Mouse (Mus musculus) frontal cortex, postnatal 25 days (tissue): ENCODE data around the gene Egfl8.

Source experiments
- DNase-seq, 2 experiments: peaks; one replicate each; pipeline ENCODE4 v3.0.0; 2022; ENCODE audit warnings: low spot score in 2 of 2

Gene Egfl8

DNA sequence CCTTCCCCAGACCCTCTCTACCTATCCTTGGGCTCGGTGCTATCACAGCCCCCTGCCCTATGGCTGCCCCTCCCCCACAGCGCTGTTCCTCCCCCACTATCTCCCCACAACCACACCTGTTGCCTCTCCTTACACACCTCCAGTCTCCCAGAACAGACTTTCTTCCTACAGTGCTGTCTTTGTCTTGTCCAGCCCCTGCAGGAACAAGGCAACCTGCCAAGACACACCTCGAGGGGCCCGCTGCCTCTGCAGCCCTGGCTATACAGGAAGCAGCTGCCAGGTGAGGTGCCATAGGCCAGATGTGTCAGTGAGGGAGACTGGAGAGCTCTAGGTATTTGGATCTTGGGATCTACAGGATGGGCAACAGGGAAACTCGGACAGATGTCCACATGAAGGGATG is 39.2 kb downstream of the Egfl8 start:
- no peak for DNase-seq

- no peak for DNase-seq
Measured at GRCm38 (mm10) chr17:34572361-34572760, 43.4 kb downstream of the Egfl8 start.

DNA sequence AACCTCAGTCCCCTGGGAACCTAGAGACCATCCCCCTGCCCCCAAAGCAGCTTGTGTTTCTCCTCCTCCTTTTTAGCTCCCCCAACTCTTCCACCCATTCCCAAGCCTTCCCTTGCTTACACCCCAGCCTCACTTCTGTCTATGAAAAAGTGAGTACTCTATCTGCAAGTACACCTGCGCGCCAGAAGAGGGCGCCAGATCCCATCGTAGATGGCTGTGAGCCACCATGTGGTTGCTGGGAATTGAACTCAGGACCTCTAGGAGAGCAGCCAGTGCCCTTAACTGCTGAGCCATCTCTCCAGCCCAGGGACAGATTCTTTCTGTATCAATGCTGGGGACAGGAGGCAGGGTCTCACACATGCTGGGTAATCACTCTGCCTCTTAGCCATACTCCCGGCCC is 43.9 kb downstream of the Egfl8 start:
- DNase-seq: no peak

DNA sequence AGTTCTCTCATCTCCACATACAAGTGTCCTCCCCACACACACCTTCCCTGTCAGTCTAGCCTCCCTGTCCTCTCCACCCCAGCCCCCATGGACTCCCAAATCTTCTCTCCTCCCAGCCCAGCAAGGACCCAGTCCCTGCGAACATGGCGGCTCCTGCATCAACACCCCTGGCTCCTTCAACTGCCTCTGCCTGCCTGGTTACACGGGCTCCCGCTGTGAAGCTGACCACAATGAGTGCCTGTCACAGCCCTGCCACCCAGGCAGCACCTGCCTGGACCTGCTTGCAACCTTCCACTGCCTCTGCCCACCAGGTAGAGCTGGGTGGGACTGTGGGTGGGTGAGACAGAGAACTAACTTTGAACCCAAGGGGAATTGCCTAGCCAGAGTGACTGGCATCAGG is 45.9 kb downstream of the Egfl8 start:
- no peak for DNase-seq

DNA sequence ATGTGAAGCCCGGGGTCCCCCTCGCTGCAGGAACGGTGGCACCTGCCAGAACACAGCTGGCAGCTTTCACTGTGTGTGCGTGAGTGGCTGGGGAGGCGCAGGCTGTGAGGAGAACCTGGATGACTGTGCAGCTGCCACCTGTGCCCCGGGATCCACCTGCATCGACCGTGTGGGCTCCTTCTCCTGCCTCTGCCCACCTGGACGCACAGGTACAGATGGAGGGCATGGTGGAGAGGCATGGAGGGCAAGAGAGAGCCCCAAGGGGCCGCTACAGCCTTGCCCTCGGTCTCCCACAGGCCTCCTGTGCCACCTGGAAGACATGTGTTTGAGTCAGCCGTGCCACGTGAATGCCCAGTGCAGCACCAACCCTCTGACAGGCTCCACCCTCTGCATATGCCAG is 47.4 kb downstream of the Egfl8 start:
- no peak for DNase-seq

DNA sequence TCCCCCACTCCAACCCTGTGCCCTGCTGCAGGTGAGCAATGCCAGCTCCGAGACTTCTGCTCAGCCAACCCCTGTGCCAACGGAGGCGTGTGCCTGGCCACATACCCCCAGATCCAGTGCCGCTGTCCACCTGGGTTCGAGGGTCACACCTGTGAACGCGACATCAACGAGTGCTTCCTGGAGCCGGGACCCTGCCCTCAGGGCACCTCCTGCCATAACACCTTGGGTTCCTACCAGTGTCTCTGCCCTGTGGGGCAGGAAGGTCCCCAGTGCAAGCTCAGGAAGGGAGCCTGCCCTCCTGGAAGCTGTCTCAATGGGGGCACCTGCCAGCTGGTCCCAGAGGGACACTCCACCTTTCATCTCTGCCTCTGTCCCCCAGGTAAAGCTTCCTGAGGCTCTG is 48.5 kb downstream of the Egfl8 start:
- DNase-seq: no peak

- no peak for DNase-seq
Measured at GRCm38 (mm10) chr17:34564796-34565195, 51.0 kb downstream of the Egfl8 start.

DNA sequence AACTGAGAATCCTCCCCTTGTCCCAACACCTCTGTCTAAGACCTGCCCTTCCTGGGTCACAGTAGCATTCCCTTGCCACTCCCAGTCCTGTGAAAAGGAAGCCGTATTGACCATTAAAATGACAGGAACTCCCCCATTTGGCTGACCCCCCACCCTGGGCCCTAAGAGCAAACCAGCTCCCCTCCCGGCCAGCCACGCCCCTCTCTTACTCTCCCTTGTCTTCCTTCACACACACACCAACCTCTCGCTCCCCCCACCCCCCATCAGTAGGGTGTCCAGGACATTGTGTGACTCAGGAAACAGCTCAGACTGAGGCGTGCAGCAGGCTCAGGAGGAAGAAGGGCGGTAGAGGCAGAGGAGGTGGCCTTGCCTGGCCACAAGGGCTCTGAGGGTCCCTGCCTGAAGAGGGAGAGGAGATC is 51.8 kb downstream of the Egfl8 start, which contains the start of gene Notch4:
Gene Notch4 (plus strand): TSS at position 266 of the 419 bp plus-strand sequence.
- no peak for DNase-seq

DNA sequence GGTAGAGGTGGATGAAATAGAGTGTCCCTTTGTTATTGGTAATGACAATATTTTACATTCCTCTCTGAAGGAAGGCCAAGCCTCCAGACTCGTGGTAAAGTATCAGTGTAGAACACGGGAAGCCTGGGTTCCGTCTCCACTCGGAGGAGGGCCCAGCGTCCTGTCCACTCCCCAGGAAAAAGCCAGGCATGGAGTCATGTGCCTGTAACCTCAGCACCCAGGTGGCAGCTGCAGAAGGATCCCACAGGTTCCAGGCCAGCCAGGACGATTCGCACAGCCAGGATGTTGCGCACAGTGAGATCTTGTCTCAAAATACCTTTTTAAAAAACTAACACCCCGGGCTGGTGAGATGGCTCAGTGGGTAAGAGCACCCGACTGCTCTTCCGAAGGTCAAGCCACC is 52.4 kb downstream of the Egfl8 start:
- DNase-seq: no peak
